Mouse (Mus musculus) thymus, postnatal 4 days (tissue): ENCODE measurements around the gene Pak2.
"Not testable (repeated sequence)": the region's sequence is repeated elsewhere in the genome, so short reads cannot be mapped to it uniquely, and the experiment has no call there.

Experiments
- DNase-seq: peaks from one replicate; pipeline ENCODE4 v3.0.0; 2021

Pak2 gene

DNA sequence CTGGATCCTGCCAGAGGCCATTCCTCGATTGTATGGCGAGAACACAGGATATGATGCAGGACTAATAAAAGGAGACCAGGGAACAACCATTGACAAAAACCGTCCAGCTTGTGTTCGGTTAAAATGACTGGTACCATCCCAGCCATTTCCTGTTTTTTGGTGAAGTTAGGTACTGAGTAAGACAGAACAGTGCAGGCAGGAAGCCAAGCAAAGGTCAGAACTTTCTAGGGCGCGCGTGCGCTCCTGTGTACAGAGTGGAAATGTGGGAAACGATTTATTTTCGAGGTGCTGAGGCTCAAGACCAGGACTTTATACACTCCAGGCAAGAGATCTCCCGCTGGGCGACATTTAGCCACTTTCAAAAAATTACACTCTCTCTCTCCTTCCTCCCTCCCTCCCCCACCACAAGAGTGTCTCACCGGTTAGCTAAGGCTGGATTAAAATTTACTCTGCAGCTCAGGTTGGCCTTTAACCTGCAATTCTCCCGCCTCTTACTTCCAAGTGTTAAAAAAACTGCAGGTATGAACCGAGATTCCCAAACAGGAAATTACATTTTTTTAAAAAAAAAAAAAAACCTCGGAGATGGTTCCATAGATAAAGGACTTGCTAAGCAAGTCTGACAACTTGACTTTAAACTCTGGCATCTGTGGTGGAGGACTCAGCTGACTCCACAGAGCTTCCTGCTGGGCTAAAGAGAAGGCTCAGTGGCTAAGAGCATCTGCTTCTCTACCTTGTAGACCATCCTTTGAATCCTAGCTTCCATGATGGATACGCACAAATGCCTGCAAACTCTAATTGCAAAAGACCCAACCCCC, 8.7 kb upstream of the Pak2 start:
- peak; percentile 59 for DNase-seq

DNA sequence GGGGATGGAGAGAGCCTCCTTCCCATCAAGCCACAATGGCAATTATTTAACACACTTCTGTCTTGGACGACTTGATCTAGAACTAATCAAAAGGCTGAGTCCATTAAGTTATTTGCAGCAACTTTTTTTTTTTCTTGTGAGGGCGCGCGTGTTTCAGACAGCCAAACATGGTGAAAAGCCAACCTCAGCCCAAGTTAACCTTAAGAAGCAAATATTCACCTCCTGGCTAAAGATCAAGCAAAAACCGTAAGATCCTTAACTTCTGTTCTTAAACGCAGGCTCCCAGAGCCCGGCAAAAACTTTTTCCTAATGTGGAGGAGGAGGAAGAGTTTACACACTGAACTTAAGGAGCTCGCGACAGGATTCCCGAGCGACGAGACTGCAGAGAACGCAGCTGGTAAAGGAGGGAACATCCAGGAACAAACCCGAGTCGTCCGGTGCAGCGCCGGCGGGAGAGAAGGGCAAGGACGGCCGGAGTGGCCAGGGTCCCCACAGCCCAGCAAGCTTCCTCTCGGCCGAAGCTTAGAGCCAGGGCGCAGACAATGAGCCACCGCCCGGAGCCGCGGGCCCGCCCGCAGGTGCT, 643 bp downstream of the Pak2 start:
- no peak for DNase-seq

- no peak for DNase-seq
Measured at GRCm38 (mm10) chr16:32077648-32078407, 1.3 kb downstream of the Pak2 start.

DNA sequence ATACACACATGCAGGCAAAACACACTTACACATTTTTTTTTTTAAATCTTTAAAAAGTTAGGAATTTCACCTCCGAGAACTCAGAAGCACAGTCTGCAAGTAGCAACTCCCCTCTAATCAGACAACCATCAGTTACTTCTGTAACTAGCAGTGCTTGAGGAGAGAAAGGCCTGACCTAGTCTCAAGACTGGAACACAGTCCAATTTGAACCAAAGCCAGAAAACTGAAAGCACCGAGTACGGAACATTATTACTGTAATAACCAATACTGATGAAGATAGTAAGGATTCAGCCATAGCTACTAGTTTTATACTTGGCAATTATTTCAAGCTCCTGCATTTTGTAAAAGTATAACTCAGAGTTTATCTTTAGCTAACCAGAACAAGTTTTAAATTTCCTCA, 2.7 kb downstream of the Pak2 start:
- no peak for DNase-seq

DNA sequence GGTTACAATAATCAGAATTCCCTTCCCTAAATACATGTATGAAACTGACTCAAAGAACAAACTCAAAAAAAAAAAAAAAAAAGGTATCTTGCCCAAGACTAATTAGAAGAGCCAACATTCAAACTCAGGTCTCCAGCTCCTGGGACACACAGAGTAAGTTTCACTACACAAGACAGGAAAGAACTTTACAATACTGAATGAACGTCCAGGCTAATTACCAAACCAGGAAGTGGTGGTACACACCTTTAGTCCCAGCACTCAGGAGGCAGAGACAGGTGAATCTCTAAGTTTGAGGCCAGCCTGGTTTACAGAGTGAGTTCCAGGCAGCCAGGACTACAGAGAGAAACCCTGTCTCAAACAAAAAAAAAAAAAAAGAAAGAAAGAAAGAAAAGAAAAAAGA, 3.4 kb downstream of the Pak2 start:
- no peak for DNase-seq

DNA sequence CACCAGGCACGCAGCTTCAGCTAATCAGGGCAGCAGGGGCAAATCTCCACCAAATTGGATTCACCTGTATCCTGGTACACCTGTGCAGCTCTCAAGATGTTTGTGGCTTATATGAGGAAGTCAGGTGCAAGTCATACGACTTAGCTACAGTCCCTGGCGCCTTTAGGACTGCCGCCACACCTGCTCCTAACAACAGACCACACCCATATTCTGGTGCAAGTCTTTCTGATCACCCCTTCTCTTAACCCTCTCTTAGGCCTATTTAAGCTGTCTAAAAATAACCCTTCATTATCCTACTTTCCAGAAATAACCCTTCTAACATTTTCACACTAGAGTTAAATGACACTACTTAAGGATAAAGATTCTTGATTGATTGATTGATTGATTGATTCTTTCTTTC, 9.1 kb downstream of the Pak2 start:
- not testable (repeated sequence) for DNase-seq

DNA sequence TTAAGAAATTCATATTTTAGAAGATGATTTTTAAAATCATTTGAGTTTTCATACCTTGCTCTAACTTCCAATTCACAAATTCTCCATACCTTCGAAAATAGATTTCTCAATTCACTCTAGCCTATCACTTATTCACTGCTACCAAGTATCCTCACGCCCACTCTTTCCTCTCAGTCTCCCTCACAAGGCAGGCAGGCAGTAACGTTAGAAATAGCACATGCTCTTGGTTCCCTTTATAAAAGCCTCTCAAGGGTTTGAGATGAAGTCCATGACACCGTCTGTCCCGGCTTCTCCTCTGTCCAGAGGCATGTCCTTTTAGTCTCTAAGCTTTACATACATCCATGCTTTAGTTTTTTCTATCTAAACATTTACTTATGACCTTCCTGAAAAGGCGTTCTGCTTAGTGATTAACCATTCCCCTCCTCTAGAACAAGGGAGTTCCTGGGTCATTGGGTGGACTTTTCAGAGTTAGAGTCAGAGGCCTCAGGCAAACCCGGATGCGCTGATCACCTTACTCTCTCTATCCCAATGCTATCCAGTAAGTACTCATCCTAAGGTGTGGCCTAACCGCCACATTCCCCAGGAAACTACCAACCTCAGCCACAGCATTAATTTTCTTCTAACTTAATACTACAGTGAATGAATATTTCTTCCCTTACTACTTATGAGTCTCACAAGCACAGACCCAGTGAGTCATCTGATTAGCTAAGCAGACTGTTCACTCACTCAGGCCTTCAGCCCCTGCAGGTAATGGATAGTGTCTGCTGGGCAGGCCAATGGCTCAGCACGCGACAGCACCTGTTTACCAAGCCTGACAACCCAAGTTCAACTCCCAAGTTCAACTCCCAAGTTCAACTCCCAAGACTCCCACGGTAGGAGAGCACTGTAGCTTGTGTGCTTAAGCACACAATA, 10.5 kb downstream of the Pak2 start:
- no peak for DNase-seq

GRCm38 (mm10) chr16:32066899-32067298, 12.2 kb downstream of the Pak2 start:
- DNase-seq: no peak

DNA sequence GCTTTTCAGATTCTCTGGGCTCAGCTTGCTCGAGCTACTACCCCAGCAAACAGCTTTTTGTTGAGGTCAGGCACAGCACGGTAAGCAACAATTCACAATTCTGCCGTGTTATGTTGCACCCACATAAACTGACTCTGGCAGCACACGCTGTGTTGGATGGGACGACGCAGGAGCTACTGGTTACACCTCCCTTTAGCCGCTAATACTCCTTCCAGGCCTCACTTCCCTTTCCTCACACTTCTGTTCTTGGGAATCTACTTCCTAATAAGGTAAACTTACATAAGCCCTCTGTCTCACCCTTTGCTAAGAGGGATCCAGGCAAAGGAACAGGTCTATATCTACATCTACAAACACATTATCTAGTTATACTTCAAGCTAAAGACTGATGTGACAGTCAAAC, 15.2 kb downstream of the Pak2 start:
- no peak for DNase-seq

DNA sequence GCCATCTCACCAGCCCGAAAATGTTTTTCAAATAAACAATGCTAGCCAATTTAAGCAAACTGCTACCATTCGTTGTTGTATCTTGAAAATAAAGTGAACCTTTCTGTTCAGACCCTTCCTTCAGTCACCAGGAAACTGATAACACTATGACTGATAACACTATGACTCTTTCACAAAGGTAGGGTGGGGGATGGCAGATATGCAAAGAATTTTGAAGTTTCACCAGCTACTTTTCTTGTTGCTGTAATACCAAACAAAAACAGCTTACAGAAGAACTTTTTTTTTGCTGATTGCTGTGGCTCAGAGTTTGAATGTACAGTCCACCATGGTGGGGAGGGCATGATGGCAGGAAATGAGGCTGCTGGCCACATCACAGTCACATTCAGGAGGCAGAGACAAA, 16.9 kb downstream of the Pak2 start:
- DNase-seq: no peak

DNA sequence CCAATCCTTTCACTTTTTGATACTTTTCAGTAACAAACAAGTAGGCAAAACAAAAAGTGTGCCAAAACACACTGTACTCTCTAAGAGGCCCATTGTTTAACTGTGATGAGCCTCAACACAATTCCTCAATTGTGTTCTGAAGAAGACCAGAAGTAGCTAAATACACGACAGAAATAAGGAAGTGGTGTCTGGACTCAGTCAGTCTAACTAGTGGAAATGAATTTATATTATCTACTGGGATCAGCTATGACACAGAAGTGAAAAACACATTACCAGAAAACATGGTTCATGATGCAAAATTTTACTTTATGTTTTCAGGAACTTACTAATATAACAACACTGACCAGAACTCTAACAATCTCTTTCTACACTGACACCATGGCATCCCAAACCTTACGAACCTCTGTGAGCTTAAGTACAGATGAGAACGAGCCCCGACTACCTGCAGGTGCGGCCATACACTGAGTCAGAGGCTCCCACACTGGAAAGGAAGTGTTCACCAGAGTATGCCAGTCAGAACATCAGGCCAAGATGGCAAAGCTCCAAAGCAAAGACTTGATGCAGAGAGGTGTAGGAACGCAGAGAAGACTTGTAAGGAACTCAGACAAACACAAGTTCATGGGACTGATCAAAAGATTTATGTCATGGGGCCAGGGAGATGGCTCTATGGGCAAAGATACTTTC, 19.2 kb downstream of the Pak2 start:
- peak; percentile 54 for DNase-seq

DNA sequence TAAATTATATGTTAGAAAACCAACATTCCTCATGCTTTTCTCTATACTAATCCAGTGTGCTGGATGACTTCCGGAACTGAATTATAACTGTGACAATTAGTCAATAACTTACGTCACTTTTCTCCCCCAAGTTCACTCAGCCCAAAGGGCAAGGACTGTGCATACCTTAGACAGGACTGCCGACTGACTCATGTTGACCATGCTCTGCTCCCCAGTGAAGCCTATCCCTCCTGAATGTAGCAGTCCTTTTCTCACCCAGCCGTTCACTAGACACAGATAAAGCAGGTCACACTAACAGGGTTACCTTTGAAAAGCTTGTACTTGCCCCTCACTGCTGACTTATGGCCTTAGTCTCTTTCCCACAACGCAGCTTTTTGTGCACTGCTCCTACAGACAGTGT, 20.3 kb downstream of the Pak2 start:
- DNase-seq: no peak

DNA sequence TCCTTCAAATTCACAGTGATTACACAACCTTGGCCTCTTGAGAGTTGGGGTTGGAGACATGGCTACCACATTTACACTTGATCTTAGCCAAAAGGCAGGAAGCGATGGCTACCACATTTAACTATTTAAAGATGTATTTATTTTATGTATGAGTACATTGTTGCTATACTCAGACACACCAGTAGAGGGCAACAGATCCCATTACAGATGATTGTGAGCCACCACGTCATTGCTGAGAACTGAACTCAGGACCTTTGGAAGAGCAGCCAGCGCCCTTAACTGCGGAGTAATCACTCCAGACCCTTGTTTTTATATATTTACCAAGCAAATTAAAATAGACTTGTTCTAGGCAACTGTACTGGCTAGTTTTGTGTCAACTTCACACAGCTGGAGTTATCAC, 36.8 kb downstream of the Pak2 start:
- DNase-seq: no peak

GRCm38 (mm10) chr16:32019678-32020077, 59.5 kb downstream of the Pak2 start:
- no peak for DNase-seq

- DNase-seq: no peak
Measured at GRCm38 (mm10) chr16:32010330-32010729, 68.8 kb downstream of the Pak2 start.

DNA sequence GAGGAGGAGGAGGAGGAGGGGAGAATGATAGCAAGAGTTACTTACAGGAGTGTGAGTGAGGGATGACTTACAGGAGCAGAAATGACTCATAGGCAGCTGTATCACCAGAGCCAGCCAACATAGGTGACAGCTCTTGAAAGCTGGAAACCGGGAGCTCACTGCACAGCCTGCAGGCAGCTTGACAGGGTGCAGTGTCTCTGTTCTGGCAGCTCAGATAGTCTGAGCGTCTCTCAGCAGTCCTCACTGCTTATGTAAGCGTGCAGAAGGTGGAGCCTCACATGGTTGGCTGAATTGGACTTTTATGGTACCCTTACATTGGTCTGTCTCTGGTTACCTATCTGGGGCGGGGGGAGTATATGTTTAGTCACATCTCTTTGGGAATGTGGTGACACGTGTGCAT, 69.2 kb downstream of the Pak2 start:
- DNase-seq: no peak

- DNase-seq: no peak
Measured at GRCm38 (mm10) chr16:32008529-32009293, 70.4 kb downstream of the Pak2 start.

DNA sequence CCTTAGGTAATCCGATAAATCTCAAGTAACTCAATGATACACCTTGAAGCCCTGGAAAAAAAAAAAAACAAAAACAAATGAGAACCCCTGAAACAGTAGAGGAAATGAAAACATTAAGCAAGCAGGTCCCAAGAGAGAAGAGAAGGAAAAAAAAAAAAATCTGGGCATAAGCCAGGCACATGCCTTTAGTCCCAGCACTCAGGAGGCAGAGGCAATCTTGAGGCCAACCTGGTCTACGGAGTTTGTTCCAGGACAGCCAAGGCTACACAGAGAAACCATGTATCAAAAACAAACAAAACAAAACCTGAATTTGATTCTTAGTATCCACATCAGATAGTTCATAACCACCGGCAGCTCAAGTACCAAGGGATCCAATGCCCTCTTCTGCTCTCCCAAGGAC, 74.4 kb downstream of the Pak2 start:
- no peak for DNase-seq

- DNase-seq: peak; percentile 93
Measured at GRCm38 (mm10) chr16:32002509-32003477, 76.3 kb downstream of the Pak2 start, which contains the start of gene Senp5. Gene Senp5 (minus strand): TSS chr16:32003287.

DNA sequence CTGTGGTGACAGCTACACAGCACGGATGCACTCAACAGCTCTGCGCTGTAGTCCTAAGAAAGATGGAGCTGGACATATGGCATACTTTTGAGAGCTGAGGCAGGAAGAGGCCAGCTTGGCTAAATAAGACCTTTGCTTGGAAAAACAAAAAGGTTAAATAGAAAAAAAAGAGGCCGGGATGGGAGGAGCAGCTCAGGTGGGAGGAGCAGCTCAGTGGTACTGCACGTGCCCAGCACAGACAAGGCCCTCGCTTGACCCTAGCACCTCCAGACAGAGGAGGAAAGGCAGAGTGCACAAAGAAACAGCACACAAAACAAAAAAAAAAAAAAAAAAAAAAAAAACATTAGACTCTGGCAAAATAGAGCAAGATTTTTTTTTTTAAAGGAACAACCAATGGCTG, 82.8 kb downstream of the Pak2 start:
- DNase-seq: no peak
